Mouse (Mus musculus): Measurements from ENCODE around the gene Rad52. TPM values are rescaled to one million over a fixed set of nuclear protein-coding genes. Genes with fewer than 3 reads are reported as not detected.

Gene Rad52
- polyA plus RNA-seq, 1 experiment from 2014 or later, result 23.2 TPM

Other genes with a start within 250 kb of the Rad52 start
- gene Erc1, start 54.5 kb upstream of the Rad52 start, polyA plus RNA-seq (2014; fragmentation: Nextera tagmentation; extraction: Ambion mirVana), result 31.4 and 33.7 TPM in 2 replicates
- gene Wnk1, start 136.0 kb downstream of the Rad52 start, polyA plus RNA-seq (2014; fragmentation: Nextera tagmentation; extraction: Ambion mirVana), result 61.0 and 77.0 TPM in 2 replicates
- not detected in 2 replicates for gene Ninj2, start 190.7 kb downstream of the Rad52 start, polyA plus RNA-seq (2014; fragmentation: Nextera tagmentation; extraction: Ambion mirVana)

Data from forebrain, embryonic 11.5 days (tissue).